ENCODE assay signal across 16 mouse cellular contexts in genomic region chr9:121613192-121613591, GRCm38 (mm10). TPM values are rescaled to one million over a fixed set of nuclear protein-coding genes. Genes with fewer than 3 reads are reported as not detected.
"Had no signal": no experiment of that assay in that cellular context is flagged by ENCODE, and none has a peak within 500 bp of the region (broad histone marks: within the 10 kb centered on the region; RNA-seq: fewer than 3 reads in every experiment).

No protein-coding gene starts in this region.

- H3K9me3 ChIP-seq: limb, embryonic 15.5 days; midbrain, embryonic 15.5 days; neural tube, embryonic 12.5 days had no signal

- ATAC-seq: liver, embryonic 12.5 days; midbrain, embryonic 15.5 days had no signal

- H3K4me2 ChIP-seq: limb, embryonic 15.5 days; liver, embryonic 12.5 days; midbrain, embryonic 11.5 days; midbrain, embryonic 15.5 days; neural tube, embryonic 12.5 days had no signal

- H3K27me3 ChIP-seq: limb, embryonic 15.5 days; midbrain, embryonic 15.5 days; neural tube, embryonic 12.5 days had no signal

- H3K27ac ChIP-seq: kidney, postnatal 0 days; limb, embryonic 15.5 days; liver, embryonic 12.5 days; midbrain, embryonic 15.5 days; neural tube, embryonic 12.5 days; stomach, postnatal 0 days had no signal

- DNase-seq: kidney, adult 9 months; kidney, postnatal 36 days; layer of hippocampus, adult 9-11 months; layer of hippocampus, postnatal 36 days; lung, postnatal 4 days; thymus, postnatal 14 days had no signal

- H3K4me1 ChIP-seq: limb, embryonic 15.5 days; liver, embryonic 12.5 days; midbrain, embryonic 15.5 days had no signal

- H3K4me3 ChIP-seq: limb, embryonic 15.5 days; liver, embryonic 12.5 days; midbrain, embryonic 15.5 days; neural tube, embryonic 12.5 days had no signal

- H3K36me3 ChIP-seq: limb, embryonic 15.5 days; liver, embryonic 12.5 days; midbrain, embryonic 15.5 days; neural tube, embryonic 12.5 days had no signal

- H3K9ac ChIP-seq: limb, embryonic 15.5 days; liver, embryonic 12.5 days; midbrain, embryonic 15.5 days; neural tube, embryonic 12.5 days had no signal

RNA-seq across cellular contexts. Expression of gene Lyzl4, which starts 28.7 kb away (rescaled TPM):
- total RNA-seq: monocyte, adult 5-6 weeks; neutrophil, adult 5-6 weeks had no signal
- polyA plus RNA-seq: kidney, postnatal 0 days; limb, embryonic 11.5 days; neural tube, embryonic 12.5 days had no signal
